Mouse (Mus musculus): ENCODE results near the gene Oxct1.

DNA sequence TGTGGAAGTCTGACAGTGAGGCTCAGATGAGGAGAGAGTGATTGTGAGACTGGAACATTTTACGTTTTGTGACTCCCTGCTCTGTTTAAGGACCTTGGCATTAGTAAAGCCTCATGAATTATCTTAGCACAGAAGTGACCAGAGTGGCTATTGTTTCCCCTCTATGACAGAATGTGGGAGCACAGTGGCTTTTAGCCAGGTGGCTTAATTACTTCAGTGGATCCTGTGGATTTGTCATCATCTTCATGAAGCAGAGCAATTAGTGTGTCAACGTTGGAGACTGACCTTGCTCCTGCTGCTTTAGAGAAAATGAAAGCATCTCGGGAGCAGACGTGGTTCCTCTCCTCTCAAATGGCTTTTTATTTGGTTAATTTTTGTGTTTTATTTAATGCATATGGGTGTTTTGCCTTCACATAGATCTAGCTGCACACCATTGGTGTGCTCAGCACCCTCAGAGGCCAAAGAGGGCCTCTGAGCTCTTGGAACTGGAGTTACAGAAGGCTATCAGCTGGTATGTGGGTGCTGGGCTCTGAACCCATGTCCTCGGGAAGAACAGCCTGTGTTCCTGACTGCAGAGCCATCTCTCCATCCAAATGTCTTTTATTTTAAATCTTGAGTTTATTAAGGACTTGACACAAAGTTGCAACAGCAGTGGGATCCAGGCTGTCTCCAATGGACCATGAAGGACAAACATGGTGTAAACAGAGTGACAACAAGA lies 41.2 kb downstream of the Oxct1 start:
- TF ChIP-seq CTCF (IDR thresholded peaks at IDR 0.05; ENCODE audit: borderline replicate concordance, insufficient read depth, low read length) (no peak), POLR2A (IDR thresholded peaks at IDR 0.05; ENCODE audit: low read depth, low read length) (no peak)

All from embryonic fibroblast, embryonic 13.5 days (primary cell).